Mouse (Mus musculus) CH12.LX (cell line): ENCODE measurements at regions not wholly inside any gene's neighbourhood (a gene's known extent, or its start where the extent isn't known, plus 50 kb on each side); places are given as distances from the start of the nearest gene placed in this dataset.
A peak's percentile ranks its signal among the peaks of the same experiment; 100 is the strongest.

ENCODE experiments used
- CHD1 ChIP-seq: IDR thresholded peaks from 2 replicates; pipeline ENCODE4 v1.6.1; 2012; ENCODE audit warnings: low read depth, low read length, improper control_type of control experiment, inconsistent platforms
- CTCF ChIP-seq, 2 experiments: IDR thresholded peaks in 1 of 2; conservative IDR thresholded peaks in 1 of 2; 2 replicates each; pipeline ENCODE4 v1.5.1; 2011 to 2012; ENCODE audit warnings: low read depth in 2 of 2, low read length in 2 of 2, improper control_type of control experiment in 1 of 2, inconsistent platforms in 1 of 2, mild to moderate bottlenecking in 1 of 2, moderate library complexity in 1 of 2
- E2F4 ChIP-seq: IDR thresholded peaks from 2 replicates; pipeline ENCODE4 v1.6.1; 2011; ENCODE audit warnings: low read depth, low read length, improper control_type of control experiment; ENCODE audit not compliant: insufficient replicate concordance
- HCFC1 ChIP-seq: IDR thresholded peaks from 2 replicates; pipeline ENCODE4 v1.6.1; 2012; ENCODE audit warnings: low read depth, mild to moderate bottlenecking, inconsistent platforms, low read length, improper control_type of control experiment
- SMC3 ChIP-seq: IDR thresholded peaks from 2 replicates; pipeline ENCODE4 v1.6.1; 2011; ENCODE audit warnings: low read depth, low read length, improper control_type of control experiment
- ZC3H11A ChIP-seq: IDR thresholded peaks from 2 replicates; pipeline ENCODE4 v1.6.1; 2012; ENCODE audit warnings: low read depth, mild to moderate bottlenecking, inconsistent platforms, low read length, improper control_type of control experiment

DNA sequence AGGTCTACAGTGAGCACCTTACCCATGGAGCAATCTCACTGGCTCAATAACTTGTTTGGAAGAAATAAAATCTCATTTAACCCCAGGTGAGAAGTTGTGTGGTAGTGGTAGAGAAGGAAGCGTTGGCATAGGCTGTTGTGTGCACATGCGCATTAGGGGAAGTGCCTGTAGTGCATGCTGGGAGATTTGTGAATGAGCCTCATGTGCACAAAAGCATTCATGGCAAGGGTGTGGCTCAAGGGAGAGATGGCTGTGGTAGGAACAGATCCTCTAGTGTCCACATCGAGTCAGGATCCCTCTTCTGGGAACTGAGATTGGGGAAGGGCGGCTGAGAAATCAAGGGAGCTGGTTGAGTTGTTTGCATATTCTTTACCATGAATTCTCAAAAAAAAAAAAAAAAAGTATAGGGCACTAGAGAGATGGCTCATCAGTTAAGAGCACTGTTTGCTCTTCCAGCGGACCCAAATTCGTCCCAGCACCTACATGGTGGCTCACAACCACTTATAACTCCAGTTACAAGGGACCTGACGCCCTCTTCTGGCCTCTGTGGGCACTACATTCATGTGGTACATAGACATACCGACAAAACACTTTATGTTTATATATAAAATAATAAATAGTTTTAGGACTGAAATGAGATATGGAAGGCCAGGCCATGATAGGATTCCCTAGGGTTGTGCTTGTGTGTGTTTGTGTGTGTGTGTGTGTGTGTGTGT lies 59.4 kb upstream of the Unc5a start:
- TF ChIP-seq CTCF (conservative IDR thresholded peaks at IDR 0.05 in 1 of 2, IDR thresholded peaks at IDR 0.05 in 1 of 2; ENCODE audit: low read depth in 2 of 2, low read length in 2 of 2) (peak in 1 of 2 experiments; percentile 44; a peak in 2 of 4 replicates), CHD1 (no peak), E2F4 (no peak), ZC3H11A (no peak), HCFC1 (no peak), SMC3 (peak; percentile 34)
